Comparison of ENCODE assay signal across 10 mouse cellular contexts in the genomic region with DNA sequence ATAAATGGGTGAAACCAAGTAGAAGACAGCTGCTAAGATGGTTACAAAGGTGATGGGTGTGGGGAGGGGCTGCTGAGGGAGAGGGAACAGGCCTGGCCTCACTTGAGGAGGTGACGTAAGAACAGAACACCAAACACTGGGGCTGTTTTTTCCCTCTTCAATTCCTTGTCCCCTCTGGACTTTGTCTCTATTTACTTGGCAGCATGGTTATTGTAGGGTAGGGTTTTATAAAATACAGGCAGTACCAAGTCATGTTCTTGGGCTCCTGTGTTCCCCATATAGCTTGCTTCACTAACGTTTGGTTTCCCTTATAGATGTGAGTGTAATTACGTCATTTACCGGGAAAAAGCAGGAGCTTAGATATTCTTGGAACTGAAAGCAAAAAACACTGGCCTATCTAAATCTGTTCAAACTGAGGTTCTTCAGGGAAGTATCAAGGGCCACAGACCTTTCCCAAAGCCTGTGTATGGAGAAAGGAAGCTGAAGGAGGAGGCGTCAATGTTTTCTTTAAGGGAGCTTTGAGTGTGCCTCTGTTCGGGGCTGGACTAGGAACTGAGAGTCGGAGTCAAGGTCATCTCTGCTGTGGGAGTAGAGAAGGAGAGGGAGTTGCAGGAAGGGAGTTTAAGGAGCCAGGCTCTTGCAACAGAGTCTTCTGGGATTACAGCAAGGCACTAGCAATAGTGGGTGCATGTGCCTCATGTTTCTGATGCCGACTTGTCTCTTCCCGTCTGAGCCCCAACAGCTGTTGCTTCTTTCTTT.
DNase-seq lines count a peak whose midpoint lies in the region; ATAC-seq and TF ChIP-seq lines count a peak whose summit lies in the region.
"Had no signal": no experiment of that assay in that cellular context is flagged by ENCODE, and none has a peak within 500 bp of the region (broad histone marks: within the 10 kb centered on the region; RNA-seq: fewer than 3 reads in every experiment).

No protein-coding gene starts in this region.

- H3K9me3 ChIP-seq in kidney, postnatal 0 days (replicated peaks; ENCODE audit: low read length), result no peaks in the 10 kb centered on the region
- H3K9me3 ChIP-seq in neural tube, embryonic 15.5 days (replicated peaks), result no peaks in the 10 kb centered on the region
- H3K9me3 ChIP-seq: limb, embryonic 13.5 days had no signal

- H3K27ac ChIP-seq in kidney, postnatal 0 days, result peak overlapping the region; percentile 36; the same call in 1 of the 2 replicates
- no peak overlapping the region for H3K27ac ChIP-seq in neural tube, embryonic 15.5 days (replicated peaks)
- H3K27ac ChIP-seq: hindbrain, embryonic 14.5 days; limb, embryonic 13.5 days had no signal

- 0 out of 2 replicates have a peak, but pooled peaks cover 4% of the 10 kb centered on the region for H3K4me1 ChIP-seq in kidney, postnatal 0 days (replicated peaks; ENCODE audit: insufficient read depth, low read length)
- no peaks in the 10 kb centered on the region for H3K4me1 ChIP-seq in neural tube, embryonic 15.5 days
- H3K4me1 ChIP-seq: limb, embryonic 13.5 days had no signal

- DNase-seq in adrenal gland, adult 2 months, result peak; percentile 30
- DNase-seq in adrenal gland, adult 8-10 months, result no peak
- peak; percentile 55 for DNase-seq in kidney, postnatal 0 days (ENCODE audit: low spot score)
- no peak for DNase-seq in kidney, adult 18-20 months
- peak; percentile 12 for DNase-seq in adrenal gland, postnatal 14 days
- peak; percentile 24 for DNase-seq in lung, postnatal 25 days (ENCODE audit: low spot score)
- no peak for DNase-seq in right cerebral cortex, postnatal 36 days (ENCODE audit: low spot score in 2 of 2)

- H3K9ac ChIP-seq in kidney, postnatal 0 days (ENCODE audit: low read depth, low read length), result no peak overlapping the region
- no peak overlapping the region for H3K9ac ChIP-seq in neural tube, embryonic 15.5 days (replicated peaks)
- H3K9ac ChIP-seq: hindbrain, embryonic 14.5 days; limb, embryonic 13.5 days had no signal

- no peak for ATAC-seq in kidney, postnatal 0 days (replicated peaks; ENCODE audit: low FRiP score, low read depth)
- ATAC-seq in neural tube, embryonic 15.5 days (ENCODE audit: low FRiP score), result no peak

- H3K4me2 ChIP-seq in kidney, postnatal 0 days (ENCODE audit: low read length), result no peak overlapping the region
- H3K4me2 ChIP-seq in neural tube, embryonic 15.5 days, result no peak overlapping the region
- H3K4me2 ChIP-seq: hindbrain, embryonic 14.5 days; limb, embryonic 13.5 days had no signal

- no peak overlapping the region for H3K4me3 ChIP-seq in kidney, postnatal 0 days (replicated peaks; ENCODE audit: low read depth, low read length)
- H3K4me3 ChIP-seq in neural tube, embryonic 15.5 days (replicated peaks), result no peak overlapping the region
- H3K4me3 ChIP-seq: limb, embryonic 13.5 days had no signal

- WGBS in kidney, postnatal 0 days, result 37% methylated on average over 9 of the region's 9 CpGs
- 92% methylated on average over 9 of the region's 9 CpGs for WGBS in neural tube, embryonic 15.5 days

- H3K36me3 ChIP-seq in kidney, postnatal 0 days (ENCODE audit: insufficient read depth, low read length), result no peaks in the 10 kb centered on the region
- H3K36me3 ChIP-seq in neural tube, embryonic 15.5 days, result no peaks in the 10 kb centered on the region
- H3K36me3 ChIP-seq: limb, embryonic 13.5 days had no signal

- no peak for TF ChIP-seq CTCF in kidney, postnatal 0 days (IDR thresholded peaks at IDR 0.05; ENCODE audit: low read depth)

- no peaks in the 10 kb centered on the region for H3K27me3 ChIP-seq in kidney, postnatal 0 days (ENCODE audit: insufficient read depth, low read length)
- no peaks in the 10 kb centered on the region for H3K27me3 ChIP-seq in neural tube, embryonic 15.5 days (replicated peaks)
- H3K27me3 ChIP-seq: limb, embryonic 13.5 days had no signal

Comparison
In these comparisons a context has a peak if more than half of its experiments do, and no peak if none do; other contexts are left out.
1. DNase-seq: peak in adrenal gland, adult 2 months (single experiment), kidney, postnatal 0 days (single experiment), adrenal gland, postnatal 14 days (single experiment) and lung, postnatal 25 days (single experiment); none in adrenal gland, adult 8-10 months (single experiment), kidney, adult 18-20 months (single experiment) and right cerebral cortex, postnatal 36 days (0 of 2).